Mouse (Mus musculus) cerebellum, adult 18-20 months (tissue): ENCODE results near the gene Tpm4.
"Not testable (repeated sequence)": the region's sequence is repeated elsewhere in the genome, so short reads cannot be mapped to it uniquely, and the experiment has no call there.

Experiments
- DNase-seq, 2 experiments: peaks; one replicate each; pipeline ENCODE4 v3.0.0; 2021

Gene Tpm4

DNA sequence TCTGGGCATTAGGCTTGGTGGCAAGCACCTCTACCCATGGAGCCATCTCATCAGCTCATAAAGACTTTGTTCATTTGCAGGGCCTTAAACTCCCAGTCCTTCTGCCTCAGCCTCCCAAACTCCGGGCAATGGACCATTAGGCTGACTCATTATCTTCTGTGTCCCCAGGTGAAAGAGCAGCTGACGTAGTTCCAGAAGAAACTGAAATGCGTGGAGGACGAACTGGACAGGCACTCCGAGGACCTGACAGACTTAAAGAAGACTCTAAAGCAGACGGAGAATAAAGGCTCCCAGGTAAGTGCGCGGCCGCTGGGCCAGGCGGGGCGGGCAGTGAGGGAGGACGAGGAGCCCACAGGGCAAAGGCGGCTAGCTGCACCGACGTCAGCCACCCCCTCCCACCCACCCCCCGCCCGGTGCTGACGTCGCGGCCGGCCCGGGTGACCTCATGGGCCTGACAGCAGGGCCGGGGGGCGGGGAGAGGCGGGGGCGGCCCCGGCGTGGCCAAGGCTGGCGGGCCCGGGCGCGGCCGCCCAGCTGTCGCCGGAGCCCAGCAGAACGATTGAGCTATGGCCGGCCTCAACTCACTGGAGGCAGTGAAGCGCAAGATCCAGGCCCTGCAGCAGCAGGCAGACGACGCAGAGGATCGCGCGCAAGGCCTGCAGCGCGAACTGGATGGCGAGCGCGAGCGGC, at the start of gene Tpm4:
Gene Tpm4, plus strand, starts transcription at position 220 of the 690 bp plus-strand sequence.
- DNase-seq, result peak; percentile 62 to 79

DNA sequence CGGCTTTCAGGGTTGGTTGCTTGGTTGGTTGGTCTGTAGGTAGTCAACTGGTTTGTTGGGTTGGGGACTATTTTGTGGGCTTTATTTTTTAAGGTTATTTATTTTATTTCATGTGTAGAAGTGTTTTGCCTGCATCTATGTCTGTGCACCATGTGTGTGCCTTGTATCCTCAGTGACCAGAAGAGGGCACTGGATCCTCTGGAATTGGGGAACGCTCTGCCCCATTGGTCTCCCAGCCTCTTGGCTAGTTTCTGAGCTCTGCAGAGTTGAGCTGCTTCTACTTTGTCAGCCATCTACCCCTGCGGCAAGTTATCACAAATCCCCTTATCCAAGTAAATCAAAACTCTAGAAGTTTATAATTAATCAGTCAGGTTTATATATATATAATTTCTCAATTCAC, 47.2 kb upstream of the Tpm4 start:
- not testable (repeated sequence) for DNase-seq

DNA sequence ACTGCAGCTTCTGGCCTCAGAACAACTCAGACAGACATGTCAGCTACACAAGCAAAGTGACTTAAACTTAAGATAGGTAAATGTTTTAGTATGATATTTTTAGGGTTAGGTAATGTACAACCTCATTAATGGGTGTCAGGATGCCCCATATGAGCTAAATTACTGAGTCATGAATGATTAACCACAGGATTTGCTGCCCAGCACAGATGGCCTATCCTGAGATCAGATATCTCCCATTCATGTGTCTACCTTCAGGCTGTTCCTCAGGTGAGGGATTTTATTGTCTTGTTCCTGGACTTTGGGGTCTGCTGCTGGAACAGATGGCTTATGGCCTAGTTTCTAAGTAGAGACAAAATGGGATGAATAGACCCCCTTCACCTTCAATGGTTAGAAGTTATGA, 38.1 kb upstream of the Tpm4 start:
- not testable (repeated sequence) for DNase-seq

DNA sequence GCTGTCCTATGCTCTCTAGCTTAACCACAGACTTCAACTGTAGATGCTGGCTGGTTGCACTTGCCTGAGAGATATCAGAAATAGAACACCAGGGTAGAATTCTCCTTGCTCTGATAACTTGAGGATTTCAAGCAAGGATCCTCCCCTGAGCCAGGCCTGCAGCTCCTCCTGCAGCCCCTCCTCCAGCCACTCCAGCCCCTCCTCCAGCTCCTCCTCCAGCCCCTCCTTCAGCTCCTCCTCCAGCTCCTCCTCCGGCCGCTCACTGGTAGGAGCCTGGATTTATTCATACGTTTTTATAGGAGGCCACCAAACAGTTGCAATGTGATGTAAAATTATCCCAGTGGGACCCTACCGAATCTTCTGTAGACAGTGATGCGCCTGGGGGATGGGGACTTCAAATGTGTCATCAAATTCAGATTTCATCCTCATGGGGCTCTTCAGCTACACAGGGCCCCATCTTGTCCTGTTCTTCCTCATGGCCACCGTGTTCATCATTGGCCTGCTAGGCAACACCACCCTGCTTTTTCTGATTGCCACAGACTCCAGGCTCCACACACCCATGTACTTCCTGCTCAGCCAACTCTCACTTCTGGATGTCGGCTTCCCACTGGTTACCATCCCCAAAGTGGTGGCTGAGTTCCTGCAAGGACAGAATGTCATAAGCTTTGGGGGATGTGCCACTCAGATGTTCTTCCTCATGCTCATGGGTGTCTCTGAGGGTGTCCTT, 35.2 kb upstream of the Tpm4 start:
- peak; percentile 10 to 31 for DNase-seq

- no peak for DNase-seq
Observed at GRCm38 (mm10) chr8:72105165-72105564, 29.6 kb upstream of the Tpm4 start.

- DNase-seq, result no peak
Observed at GRCm38 (mm10) chr8:72106740-72107139, 28.0 kb upstream of the Tpm4 start, which contains the start of gene Olfr374. Gene Olfr374, plus strand, starts transcription at chr8:72107040.

DNA sequence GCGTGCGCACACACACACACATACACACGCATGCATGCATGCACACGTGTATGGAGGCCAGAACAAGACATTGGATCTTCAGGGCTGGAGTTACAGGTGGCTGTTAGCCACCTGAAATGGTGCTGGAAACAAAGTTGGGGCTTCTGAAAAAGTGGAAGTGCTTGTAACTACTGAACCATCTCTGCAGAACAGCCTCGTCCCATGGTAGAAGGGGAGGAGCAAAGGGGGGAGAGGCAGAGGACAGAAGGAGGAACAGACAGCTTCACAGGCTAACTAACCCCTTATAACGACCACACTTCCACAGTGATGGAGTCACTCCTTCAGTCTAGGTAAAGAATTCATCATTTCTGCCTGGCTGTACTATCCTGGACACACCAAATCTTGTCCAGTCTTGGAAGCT, 23.9 kb upstream of the Tpm4 start:
- no peak for DNase-seq

GRCm38 (mm10) chr8:72112486-72112885, 22.3 kb upstream of the Tpm4 start:
- DNase-seq, result no peak

- no peak for DNase-seq
Observed at GRCm38 (mm10) chr8:72115202-72115601, 19.6 kb upstream of the Tpm4 start.

DNA sequence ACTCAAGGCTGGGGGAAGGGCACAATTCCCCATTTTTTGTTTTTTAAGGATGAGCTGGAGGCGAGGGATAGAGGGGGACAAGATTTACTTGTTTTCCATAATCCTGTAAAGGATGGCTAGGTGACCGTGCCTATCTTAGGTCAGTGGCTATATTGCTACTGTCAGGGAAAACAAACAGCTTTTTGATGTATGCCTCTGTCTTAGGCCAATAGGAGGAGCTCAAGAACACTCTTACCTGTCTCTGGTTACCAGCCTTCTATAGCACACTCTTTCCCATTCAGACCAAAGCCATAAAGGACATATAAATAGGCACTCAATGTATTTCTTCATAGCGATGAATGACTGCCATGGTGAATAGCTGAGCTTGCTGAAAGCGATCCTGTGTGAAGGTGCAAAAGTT, 16.2 kb upstream of the Tpm4 start:
- DNase-seq, result no peak

GRCm38 (mm10) chr8:72121486-72121885, 13.3 kb upstream of the Tpm4 start:
- DNase-seq, result not testable (repeated sequence)

GRCm38 (mm10) chr8:72121997-72122396, 12.8 kb upstream of the Tpm4 start:
- no peak for DNase-seq

- DNase-seq, result no peak
Observed at GRCm38 (mm10) chr8:72127834-72128233, 6.9 kb upstream of the Tpm4 start.

DNA sequence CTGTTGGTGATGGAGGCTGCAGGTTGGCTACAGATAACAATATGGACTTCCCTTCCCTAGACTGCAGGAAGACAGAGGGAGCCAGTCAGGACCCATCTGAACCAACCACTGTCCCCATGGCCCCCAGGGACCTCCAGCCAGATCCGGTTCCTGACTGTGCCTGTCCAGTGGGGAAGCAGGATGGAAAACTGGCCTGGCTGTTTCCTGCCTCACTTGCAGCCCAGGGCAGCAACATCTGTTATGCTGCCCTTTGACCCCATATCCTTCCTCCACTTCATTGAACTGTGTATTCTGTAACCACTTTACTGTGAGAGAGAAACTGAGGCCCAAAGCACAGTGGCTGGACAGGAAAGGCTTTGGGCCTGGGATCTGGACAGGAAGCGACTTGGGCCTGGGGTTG, 3.5 kb upstream of the Tpm4 start:
- DNase-seq, result no peak

GRCm38 (mm10) chr8:72131901-72132300, 2.9 kb upstream of the Tpm4 start:
- DNase-seq, result no peak

DNA sequence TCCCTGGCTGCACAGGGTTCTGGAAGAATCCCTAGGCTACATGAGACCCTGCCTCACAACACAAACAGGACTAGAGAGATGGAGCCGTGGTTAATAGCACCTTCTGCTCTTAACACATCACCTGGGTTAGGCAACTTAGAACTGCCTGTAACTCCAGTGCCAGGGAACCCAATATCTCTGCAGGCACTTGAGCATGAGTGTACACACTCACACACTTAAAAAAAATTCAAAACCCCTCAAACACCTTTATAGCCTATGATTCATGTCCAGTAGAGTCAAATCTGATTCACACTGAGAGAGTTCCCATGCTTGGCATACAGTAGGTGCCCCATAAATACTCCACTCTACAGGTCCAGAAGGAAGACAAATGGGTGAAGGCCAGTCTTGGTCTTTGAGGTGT, 2.4 kb upstream of the Tpm4 start:
- no peak for DNase-seq

DNA sequence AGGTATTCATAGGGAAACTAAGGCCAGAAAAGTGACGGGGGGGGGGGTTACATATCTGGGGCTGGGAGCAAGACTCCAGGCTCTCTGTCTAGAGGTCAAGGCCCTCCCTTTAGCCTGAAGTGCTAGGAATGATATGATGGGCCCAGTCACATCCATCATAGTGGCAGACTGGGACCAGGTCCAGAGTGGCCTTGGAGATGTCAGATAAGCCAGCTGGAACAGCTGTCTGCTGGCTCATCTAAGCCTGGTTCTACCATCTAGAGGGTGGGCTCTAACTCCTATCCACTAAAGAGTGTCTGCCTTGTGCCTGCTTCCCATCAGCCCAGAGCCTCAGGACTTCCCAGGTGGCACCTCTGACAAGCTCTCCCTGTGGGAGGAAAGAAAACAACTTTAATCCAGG, 1.9 kb upstream of the Tpm4 start:
- no peak for DNase-seq

DNA sequence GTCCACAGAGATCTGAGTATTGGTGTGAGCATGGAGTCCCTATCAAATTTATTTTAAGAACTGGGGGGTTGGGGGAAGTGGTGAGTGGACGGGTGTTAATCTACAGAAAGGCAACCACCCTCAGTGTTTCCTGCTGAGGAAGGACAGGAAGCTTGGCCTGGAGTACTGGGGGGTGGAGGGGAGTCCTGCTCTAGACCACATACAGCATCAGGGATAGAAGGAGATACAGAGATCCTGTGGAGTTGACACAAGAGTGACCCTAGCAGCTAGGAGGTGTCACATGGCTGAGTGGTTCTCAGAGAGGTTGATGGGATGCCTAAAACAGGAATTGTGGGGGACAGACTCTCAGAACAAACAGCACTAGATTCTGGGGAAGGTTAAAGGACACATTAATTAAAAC, 1.3 kb upstream of the Tpm4 start:
- no peak for DNase-seq

- peak; percentile 41 to 47 for DNase-seq
Observed at GRCm38 (mm10) chr8:72135446-72136301, 899 bp downstream of the Tpm4 start.

DNA sequence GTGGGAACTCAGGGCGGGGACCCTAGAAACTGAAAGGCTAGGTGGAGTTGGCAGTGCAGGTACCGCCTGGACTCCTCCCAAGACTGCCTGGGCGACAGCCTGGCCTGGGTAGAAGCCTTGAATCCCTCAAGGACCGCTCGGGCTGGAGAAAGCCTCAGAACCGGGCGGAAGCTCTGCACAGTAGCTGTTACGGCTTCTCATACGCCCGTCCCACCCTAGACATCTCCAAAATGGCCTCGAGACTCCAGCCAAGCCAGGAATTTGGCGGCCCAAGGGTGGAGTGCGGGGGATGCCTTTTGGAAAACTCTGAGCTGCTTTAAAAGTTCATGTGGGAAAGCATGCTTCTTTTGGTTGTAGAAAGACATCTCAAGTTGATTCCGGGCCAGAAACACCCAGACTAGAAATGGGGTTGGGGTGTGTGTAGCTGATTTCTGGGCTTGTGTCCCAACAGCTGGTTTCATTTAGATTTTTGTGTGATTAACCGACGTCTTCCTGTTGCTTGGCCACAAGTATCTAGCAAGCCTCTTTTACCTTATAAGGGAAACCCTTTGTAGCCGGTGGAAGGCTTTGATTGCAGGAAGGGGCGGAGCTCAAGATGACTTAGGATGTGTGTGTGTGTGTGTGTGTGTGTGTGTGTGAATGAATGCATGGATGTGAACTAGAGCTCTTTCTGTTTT, 1.7 kb downstream of the Tpm4 start:
- DNase-seq, result peak; percentile 44 to 59

DNA sequence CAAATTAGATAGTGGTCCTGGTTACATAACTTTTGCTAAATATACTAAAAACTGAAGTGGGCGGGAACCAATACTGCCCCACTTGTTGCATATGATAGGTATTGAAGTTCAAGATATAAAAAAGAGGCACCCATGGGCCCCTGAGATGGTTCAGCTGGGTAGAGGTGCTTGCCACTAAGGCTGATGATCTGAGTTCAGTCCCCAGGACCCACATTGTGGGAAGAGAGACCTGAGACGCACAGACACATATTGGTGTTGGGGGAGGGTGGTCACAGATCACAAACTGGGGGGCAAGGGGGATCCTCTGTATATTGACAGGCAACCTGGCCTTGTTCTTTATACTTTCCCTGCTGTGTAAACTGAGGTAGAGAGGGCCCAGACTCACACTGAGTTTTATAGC, 2.7 kb downstream of the Tpm4 start:
- DNase-seq, result no peak

GRCm38 (mm10) chr8:72138456-72138855, 3.7 kb downstream of the Tpm4 start:
- no peak for DNase-seq

DNA sequence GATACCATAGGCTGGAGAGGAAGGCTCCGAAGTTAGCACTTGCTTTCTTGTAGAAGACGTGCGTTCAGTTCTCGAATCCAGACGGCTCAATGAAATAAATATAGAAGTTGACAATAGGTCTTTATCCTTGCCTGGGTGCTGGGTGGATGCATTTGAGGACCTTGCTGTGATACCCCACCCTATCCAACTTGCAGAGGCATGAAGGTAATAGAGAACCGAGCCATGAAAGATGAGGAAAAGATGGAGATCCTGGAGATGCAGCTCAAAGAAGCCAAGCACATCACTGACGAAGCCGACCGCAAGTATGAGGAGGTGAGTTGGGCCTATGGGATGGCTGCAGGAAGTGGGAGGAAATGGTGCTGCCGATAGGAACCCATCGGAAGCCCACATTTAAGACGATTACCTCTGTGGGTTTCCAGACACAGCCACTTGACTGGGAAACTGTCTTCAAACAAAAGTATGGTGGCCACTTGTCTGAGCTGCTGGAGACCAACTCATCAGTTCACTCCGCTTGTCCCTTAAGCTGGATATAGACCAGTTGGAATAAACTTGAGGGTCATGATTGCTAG, 8.6 kb downstream of the Tpm4 start:
- DNase-seq, result no peak
